Mouse (Mus musculus) G1E (cell line): ENCODE measurements at regions not wholly inside any gene's neighbourhood (a gene's known extent, or its start where the extent isn't known, plus 50 kb on each side); places are given as distances from the start of the nearest gene placed in this dataset.

Experiments
- CTCF ChIP-seq: IDR thresholded peaks from 2 replicates; pipeline ENCODE4 v1.5.1; 2012; ENCODE audit warnings: low read depth, low read length, inconsistent platforms, mixed read lengths
- POLR2AphosphoS5 ChIP-seq: IDR thresholded peaks from 2 replicates; pipeline ENCODE4 v1.6.1; 2012; ENCODE audit warnings: low read depth, low read length, inconsistent platforms; ENCODE audit not compliant: insufficient replicate concordance
- TAL1 ChIP-seq: conservative IDR thresholded peaks from 2 replicates; pipeline ENCODE4 v1.6.1; 2012; ENCODE audit warnings: low read depth, low read length, inconsistent platforms, mixed read lengths

GRCm38 (mm10) chr16:30799699-30800483 lies 200.4 kb downstream of the Fam43a start:
- TF ChIP-seq POLR2AphosphoS5 = no peak
- no peak for TF ChIP-seq CTCF
- no peak for TF ChIP-seq TAL1
